Mouse (Mus musculus): ENCODE measurements around the gene Cst6.

- TF ChIP-seq CTCF (conservative IDR thresholded peaks at IDR 0.05; ENCODE audit: low read length) (no peak), NANOG (IDR thresholded peaks at IDR 0.05; ENCODE audit: borderline replicate concordance, low read length) (no peak), POU5F1 (IDR thresholded peaks at IDR 0.05; ENCODE audit: borderline replicate concordance, low read length) (no peak)
Measured at GRCm38 (mm10) chr19:5390416-5390815, 41.0 kb upstream of the Cst6 start.
